Mouse (Mus musculus) embryo, embryonic 9.5 days (tissue): ENCODE measurements around the gene Tm2d1.
"Not testable (repeated sequence)": the region's sequence is repeated elsewhere in the genome, so short reads cannot be mapped to it uniquely, and the experiment has no call there.

Source experiments
- DNase-seq: peaks from one replicate; pipeline ENCODE4 v3.0.0-alpha.2; 2017; ENCODE audit errors: extremely low spot score

The Tm2d1 gene

DNA sequence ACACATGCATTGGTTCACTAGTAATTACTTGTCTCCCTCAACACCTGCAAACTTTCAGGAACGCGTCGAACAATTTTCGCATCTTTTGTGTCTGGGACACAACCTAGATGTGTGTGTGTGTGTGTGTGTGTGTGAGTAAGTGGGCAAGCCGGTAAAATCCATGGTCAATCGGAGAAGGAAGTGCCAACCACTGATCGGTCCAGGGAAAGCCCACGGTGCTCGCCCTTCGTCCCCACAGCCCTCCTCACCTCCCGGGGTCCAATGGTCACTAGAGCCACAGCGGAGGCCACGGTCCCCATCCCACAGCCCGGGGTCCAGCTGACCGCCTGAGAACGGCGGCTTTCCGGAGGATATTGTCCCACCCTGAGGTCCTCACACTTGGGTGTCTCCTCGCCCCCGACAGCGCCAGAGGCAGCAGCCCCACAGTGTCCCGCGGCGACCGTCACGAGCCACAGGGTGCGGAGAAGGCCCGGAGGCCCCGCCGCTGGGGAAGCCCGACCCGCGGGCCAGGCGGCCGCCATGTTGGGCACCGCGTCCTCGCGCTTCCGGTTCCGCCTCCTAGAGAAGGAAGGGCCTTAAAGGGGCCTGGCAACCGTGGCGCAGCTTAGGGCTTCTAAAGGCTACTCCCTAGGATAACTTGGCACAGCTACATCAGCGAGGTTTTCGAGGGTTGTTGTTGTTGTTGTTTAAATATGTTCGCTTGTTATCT lies at the start of gene Tm2d1:
Gene Tm2d1 (minus strand): TSS at position 591 of the 709 bp plus-strand sequence.
- DNase-seq: peak; percentile 82

GRCm38 (mm10) chr4:98428371-98428770 lies 45.3 kb upstream of the Tm2d1 start:
- DNase-seq: no peak

DNA sequence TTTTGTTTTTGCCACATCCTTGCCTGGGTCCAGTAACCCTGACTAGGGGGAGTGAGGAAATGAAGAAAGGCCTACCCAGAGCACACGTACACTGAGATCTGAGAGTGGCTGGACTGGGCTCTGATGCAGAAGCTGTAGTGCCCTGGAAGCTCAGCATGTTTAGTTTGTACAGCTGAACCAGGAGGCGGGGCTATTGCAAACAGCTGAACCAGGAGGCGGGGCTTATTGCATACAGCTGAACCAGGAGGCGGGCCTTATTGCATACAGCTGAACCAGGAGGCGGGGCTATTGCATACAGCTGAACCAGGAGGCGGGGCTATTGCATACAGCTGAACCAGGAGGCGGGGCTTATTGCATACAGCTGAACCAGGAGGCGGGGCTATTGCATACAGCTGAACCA lies 32.0 kb upstream of the Tm2d1 start:
- not testable (repeated sequence) for DNase-seq

DNA sequence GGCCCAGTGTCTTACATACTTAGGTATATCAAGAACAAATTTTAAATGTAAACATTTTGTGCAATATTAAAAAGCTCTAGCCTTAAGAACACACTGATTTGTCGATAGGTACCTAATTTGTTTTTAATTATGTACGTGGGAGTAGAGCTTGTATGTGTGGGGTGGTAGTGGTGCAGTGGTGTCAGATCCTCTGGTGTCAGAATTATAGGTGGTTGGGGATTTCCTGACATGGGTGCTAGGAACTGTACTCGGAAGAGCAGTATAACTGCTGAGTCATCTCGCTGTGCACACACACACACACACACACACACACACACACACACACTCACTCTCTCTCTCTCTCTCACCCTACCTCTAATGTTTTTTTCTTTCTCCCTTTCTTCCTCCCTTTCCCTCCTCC lies 25.3 kb upstream of the Tm2d1 start:
- no peak for DNase-seq

DNA sequence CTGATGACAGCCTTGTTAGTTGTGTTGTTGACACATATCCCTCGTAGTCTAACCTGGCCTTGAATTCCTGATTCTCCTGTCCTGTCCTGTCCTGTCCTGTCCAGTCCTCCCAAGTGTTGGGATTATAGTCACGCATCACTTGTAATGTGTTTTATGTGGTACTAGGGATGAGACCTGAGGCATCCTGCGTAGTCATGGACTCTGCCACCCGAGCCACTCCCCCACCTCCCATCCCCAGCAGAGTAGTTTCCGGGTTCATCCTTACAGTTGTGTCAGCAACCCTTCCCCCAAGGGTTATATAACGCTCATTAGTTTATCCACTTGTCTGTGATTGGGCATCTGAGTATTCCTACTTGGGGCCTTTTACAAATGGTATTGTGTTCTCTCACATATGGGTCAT lies 21.3 kb upstream of the Tm2d1 start:
- DNase-seq: no peak

- no peak for DNase-seq
Measured at GRCm38 (mm10) chr4:98403492-98403891, 20.4 kb upstream of the Tm2d1 start.

DNA sequence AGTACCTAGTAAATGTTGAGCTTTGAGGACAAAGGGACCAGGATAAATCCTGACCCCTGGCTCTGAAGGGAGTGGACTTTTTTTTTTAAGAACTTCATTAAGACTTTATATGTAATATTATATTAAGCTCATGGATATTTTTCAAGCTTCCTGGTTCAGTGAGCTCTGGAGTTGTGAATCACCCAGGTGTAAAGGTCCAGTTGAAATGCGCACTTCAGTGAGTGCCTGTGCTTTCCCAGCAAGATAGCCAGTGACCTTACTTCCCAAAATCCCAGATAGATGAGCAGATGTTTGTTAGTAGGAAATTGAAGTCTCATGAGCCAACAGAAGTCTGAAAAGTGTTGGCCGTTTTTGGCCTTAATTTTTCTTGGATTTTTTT lies 18.5 kb upstream of the Tm2d1 start:
- no peak for DNase-seq

- DNase-seq: peak; percentile 15
Measured at GRCm38 (mm10) chr4:98400926-98401583, 17.9 kb upstream of the Tm2d1 start.

GRCm38 (mm10) chr4:98395690-98396437 lies 12.8 kb upstream of the Tm2d1 start, which contains the start of gene Patj:
Gene Patj (plus strand): TSS chr4:98395785.
- peak; percentile 66 for DNase-seq

- DNase-seq: no peak
Measured at GRCm38 (mm10) chr4:98395346-98395689, 12.2 kb upstream of the Tm2d1 start.

DNA sequence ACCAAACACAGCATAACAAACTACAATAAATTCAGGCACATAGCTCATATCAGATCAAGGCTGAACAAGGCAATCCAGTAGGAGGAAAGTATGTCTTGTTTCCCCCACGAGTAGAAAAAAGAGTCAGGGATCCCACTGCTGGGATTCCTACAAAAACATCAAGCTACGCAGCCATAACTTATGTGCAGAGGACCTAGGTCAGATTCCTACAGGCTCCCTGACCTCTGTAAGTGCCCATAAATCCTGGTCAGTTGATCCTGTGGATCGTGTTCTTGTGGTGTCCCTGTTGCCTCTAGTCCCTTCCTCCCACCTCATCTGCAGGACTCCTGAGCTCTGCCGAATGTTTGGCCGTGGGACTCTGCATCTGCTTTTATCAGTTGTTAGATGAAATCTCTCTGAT lies 1.9 kb upstream of the Tm2d1 start:
- DNase-seq: no peak

DNA sequence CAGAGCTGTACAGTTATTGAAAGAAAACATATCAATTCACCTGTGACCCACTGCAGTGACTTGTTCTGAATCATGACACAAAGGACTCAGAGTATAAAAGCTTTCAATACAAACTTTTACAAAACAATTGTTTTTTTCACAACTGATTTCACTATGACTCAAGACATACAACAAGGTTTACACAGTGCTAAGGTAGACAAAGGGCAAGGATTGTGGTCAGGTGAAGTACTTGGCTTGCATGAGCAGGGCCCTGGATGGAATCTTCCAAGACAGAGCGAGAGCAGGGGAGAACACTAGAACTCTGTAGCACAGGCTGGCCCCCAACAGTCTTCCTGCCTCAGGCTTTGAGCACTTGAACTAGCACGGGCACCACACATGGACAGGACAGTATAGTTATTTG lies 6.2 kb downstream of the Tm2d1 start:
- no peak for DNase-seq

GRCm38 (mm10) chr4:98375401-98375800 lies 7.7 kb downstream of the Tm2d1 start:
- DNase-seq: no peak

GRCm38 (mm10) chr4:98358034-98358809 lies 24.9 kb downstream of the Tm2d1 start:
- DNase-seq: no peak

DNA sequence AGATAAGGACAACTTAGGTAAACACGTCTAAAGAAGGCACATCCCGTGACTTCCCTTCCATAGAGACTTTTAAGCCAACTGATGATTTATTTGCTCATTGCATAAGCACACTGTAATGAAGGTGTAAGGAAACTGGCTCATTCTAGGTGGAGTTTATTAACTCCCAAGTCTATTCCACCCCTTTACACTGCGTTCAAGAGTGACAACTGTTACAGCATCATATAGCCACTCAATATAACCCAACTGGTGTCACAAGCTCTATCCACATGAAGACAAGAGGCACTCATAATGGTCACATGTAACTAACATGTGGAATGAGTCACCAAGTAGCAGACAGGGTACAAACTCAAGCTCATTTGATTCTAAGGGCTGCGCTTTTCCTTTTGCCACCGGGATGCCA lies 34.5 kb downstream of the Tm2d1 start:
- no peak for DNase-seq

- DNase-seq: no peak
Measured at GRCm38 (mm10) chr4:98345783-98346182, 37.3 kb downstream of the Tm2d1 start.

- no peak for DNase-seq
Measured at GRCm38 (mm10) chr4:98339992-98340564, 43.0 kb downstream of the Tm2d1 start.

DNA sequence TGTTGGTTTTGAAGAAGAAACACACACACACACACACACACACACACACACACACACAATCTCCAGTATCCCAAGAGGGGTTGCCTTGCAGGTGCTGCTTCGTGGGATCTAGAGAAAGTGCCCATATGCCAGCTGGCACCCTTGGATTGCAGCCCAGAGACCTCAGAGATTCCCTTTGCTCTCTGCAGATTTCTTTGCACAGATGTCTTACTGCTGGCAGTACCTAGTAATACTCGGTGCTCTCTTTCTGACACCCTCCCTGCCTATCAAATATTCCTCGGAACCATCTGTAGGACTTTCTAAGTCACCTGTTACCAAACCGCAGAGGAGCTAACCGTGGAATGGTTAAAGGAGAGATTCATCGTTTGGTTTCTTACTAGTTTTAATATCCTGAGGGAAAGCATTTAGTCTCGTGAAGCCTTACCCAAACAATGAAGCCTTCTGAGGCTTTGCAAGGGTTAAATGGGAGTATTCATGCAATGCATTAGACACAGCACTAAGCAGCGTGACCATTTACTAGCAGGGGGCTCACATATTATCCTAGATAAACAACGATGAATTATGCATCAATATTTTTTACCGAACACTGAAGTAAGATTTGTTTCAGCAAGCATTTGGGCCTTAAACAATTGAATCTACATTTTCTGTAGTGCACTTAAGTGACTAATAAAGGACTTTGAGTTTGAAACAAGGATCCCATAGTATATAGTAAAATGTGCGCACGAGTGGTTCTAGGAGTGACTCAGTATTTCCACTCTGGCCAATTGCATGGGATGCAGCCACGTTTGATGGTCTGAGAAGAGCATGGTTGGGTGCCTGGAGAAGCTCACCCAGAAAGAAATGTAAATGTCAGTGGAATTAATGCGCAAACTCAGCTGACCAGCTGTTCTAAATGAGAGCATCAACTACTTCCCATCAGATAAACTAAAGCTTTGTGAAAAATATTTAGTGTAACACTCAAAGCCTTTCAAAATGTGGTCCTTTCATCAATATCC lies 44.2 kb downstream of the Tm2d1 start:
- no peak for DNase-seq

DNA sequence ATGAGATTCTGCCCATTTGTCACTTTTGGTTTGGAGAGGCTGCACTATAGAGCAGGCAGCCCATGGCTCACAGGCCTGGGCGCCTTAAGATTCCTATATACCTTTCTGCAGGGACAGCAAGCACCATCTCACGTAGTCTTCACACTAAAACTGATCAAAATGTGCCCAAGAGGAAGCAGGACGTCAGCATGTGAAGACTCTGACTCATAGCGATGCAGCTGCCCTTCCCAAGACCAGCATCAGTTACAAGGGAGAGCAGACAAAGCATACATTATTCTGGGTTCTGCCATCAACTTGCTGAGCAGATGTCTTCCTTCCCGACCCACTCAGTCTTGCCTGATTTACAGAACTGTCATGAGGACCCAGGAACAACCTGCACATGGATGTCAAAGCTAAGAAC lies 45.9 kb downstream of the Tm2d1 start:
- DNase-seq: no peak

GRCm38 (mm10) chr4:98335726-98336125 lies 47.4 kb downstream of the Tm2d1 start:
- no peak for DNase-seq

- DNase-seq: peak; percentile 86
Measured at GRCm38 (mm10) chr4:98322223-98322622, 60.9 kb downstream of the Tm2d1 start.
